15 mouse cellular contexts compared by ENCODE assay signal in genomic region chr6:121073312-121073711, GRCm38 (mm10).
"Had no signal": no experiment of that assay in that cellular context is flagged by ENCODE, and none has a peak within 500 bp of the region (broad histone marks: within the 10 kb centered on the region; RNA-seq: fewer than 3 reads in every experiment).

No protein-coding gene starts in this region.

- H3K4me3 ChIP-seq: neural tube, embryonic 15.5 days; stomach, embryonic 15.5 days had no signal

- H3K9ac ChIP-seq: neural tube, embryonic 15.5 days; stomach, embryonic 15.5 days had no signal

- H3K36me3 ChIP-seq: neural tube, embryonic 15.5 days; stomach, embryonic 15.5 days had no signal

- H3K9me3 ChIP-seq: neural tube, embryonic 15.5 days; stomach, embryonic 15.5 days had no signal

- H3K4me2 ChIP-seq: neural tube, embryonic 15.5 days; stomach, embryonic 15.5 days had no signal

- DNase-seq: retina, postnatal 1 day; right cerebral cortex, adult 18-20 months; right cerebral cortex, postnatal 14 days; right cerebral cortex, postnatal 25 days; right cerebral cortex, postnatal 4 days; spleen, adult 18-20 months; thymus, adult 18-20 months; thymus, adult 2 months; thymus, postnatal 14 days; thymus, postnatal 25 days; thymus, postnatal 36 days; thymus, postnatal 4 days had no signal

- H3K27me3 ChIP-seq: neural tube, embryonic 15.5 days; stomach, embryonic 15.5 days had no signal

- H3K27ac ChIP-seq: neural tube, embryonic 15.5 days; stomach, embryonic 15.5 days; stomach, postnatal 0 days had no signal
